Mouse (Mus musculus) cerebellum, adult 2 months (tissue): ENCODE results near the gene Ephb2.

Experiments used
- CTCF ChIP-seq: fragments of 200-500 bp; IDR thresholded peaks from 2 replicates; pipeline ENCODE4 v1.5.1; 2011; ENCODE audit warnings: low read depth, mild to moderate bottlenecking, control low read depth, low read length, moderate library complexity, borderline replicate concordance; ENCODE audit not compliant: insufficient read depth
- POLR2A ChIP-seq: fragments of 200-500 bp; IDR thresholded peaks from 2 replicates; pipeline ENCODE4 v1.6.1; 2011; ENCODE audit warnings: low read length, control low read depth, borderline replicate concordance; ENCODE audit not compliant: insufficient read depth

GRCm38 (mm10) chr4:136665068-136665467 lies 170.7 kb downstream of the Ephb2 start:
- no peak for TF ChIP-seq CTCF
- TF ChIP-seq POLR2A, result no peak
